Mouse (Mus musculus) left cerebral cortex, postnatal 25 days (tissue): ENCODE measurements around the gene Ankrd10. TPM values are rescaled to one million over a fixed set of nuclear protein-coding genes. Genes with fewer than 3 reads are reported as not detected.
"Not testable (repeated sequence)": the region's sequence is repeated elsewhere in the genome, so short reads cannot be mapped to it uniquely, and the experiment has no call there.

ENCODE experiments used
- DNase-seq, 2 experiments: peaks; one replicate each; pipeline ENCODE4 v3.0.0; 2022; ENCODE audit warnings: low spot score in 2 of 2, mixed read lengths in 1 of 2
- intact Hi-C: fragments of 180-260 bp; cut with DNase I; formaldehyde crosslinking; loops from one replicate; pipeline ENCODE4 v1.15.1; 2025
- total RNA-seq, 2 experiments: library from RNA; stranded (reverse); gene quantifications; 2 replicates each; pipeline ENCODE4 v1.2.3; 2021

The Ankrd10 gene
- total RNA-seq = 10 to 100 TPM; 44.9 to 59.9 TPM

DNA sequence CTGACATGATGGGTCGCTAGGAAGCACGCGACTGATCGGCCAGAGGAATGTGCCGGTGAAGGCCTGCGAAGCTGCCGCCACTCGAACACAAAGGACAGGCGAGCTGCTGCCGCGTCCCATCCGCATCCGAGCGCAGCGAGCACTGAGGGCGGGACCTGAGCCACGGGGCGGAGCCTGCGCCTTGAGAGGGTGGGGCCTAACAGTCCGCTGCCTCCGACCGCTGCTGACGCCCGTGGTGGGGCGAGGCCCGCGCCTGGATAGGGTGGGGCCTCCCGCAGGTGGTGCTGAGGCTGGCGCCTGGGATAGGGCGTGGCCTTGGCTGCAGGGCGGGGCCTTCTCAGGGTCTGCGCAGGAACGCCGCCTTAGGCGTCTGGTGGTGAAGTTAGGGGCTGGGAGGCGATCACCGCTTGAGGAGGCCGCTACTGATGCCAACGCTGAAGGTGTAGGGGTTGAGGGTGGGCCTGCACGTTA is at the start of gene Ankrd10:
Gene Ankrd10, minus strand, starts transcription at position 147 of the 471 bp plus-strand sequence.
- intact Hi-C loops = loop anchor here (1.0 to 5.0 kb wide), 3 partner anchors 67 to 93 kb away; partner anchors contain the start of gene 1700016D06Rik
- DNase-seq = peak; percentile 97 to 98

DNA sequence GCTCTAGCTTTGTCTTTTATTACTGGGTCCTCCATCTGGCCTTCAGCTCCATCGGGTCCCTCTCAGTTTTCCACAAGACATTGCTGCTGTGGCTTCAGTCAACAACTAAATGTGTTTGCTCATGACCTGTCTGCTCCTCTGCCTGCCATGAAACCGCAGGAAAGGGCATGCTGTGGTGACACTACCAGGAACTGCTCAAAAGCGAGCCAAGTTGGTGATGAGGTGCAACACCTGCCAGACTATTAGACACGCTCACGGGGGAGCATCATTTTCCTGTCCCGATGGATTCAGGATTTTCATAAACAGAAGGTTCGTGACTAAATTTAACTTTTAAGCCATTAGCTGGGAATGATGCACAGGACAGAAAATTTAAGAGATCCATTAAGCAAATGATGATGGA is 49.0 kb upstream of the Ankrd10 start:
- intact Hi-C loops = no loop called here
- DNase-seq = no peak

DNA sequence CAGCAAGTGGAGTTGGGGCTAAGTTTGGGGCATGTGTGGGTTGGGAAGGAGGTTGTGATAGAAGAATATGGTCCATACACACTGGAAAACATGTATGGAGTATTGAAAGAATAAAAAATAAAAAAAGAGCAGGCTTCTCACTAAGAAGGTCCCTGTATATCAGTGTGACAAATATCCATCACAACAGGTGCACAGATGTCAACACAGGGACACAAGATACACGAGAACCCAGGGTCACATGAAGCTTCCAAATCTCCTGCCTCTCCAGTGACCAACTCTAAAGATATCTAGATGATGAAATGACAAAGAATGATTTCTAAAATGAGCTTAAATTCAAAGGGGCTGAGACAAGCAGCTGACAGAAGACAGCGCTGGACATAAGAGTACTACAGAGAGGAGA is 32.8 kb upstream of the Ankrd10 start:
- DNase-seq = no peak
- intact Hi-C loops = no loop called here

DNA sequence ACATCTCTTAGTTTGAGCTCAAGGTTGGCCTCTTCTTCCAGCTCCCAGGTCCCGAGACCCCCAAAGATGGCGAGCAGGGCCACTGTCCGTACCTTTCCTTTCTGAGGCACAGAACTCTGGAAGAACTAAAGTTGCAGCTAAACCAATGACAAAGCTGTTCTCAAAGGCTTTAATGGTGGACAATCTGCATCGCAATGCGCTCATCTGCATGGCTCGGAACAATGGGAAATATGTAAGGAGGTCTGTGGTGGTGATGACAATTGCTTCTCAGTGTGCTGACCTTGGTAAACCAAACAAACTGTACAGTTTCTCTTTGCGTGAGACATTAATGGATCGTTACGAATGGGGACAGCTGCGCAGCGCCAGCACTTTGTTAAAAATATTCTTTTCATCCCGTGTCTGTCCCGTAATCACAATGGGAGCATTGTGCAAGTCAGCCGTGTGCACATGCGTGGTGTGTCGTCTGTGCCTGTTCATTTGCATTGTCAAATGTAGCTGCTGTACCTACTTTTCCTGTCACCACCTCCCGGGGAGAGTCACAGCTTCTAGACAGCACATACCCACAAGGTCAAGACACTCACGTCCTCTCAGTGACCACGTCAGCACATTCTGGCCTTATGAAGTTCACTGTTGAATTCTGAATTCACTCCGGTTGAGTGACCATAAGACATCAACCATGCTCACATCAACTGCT is 30.6 kb upstream of the Ankrd10 start:
- intact Hi-C loops = not testable (repeated sequence)
- peak in 1 of 2 experiments; percentile 6 for DNase-seq

DNA sequence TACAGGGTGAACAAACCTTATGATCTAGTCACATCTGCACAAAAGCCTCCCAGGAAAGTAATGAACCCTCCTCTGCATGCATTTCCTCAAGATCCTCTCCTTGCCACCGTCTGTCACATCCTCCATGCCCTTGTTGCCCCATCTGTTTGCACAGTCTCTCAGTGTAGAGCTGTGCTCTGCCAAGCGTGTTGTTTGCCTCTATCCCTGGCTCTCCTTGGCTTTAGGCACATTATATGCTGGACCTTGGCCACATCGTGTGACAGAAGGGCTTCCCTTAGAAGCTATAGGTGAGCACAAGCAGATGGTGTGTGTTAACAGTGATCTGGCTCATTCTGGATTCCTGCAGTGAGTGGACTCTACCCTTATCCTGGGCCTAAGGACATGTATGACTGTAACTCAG is 26.4 kb upstream of the Ankrd10 start:
- intact Hi-C loops = no loop called here
- no peak for DNase-seq

DNA sequence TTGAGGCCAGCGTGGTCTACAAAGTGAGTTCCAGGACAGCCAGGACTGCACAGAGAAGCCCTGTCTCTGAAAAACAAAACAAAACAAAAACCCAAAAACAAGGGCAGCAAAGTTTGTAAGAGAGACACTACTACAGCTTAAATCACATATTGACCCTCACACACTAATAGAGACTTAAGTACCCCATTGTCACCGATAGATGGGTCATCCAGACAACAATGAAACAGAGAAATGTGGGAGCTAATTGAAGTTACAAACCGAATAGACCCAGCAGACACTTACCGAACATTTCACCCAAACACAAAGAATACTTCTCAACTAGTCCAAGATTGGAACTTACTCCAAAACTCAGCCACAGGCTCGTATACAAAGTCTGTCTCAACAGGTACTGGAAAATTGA is 14.5 kb upstream of the Ankrd10 start:
- DNase-seq = no peak
- intact Hi-C loops = no loop called here

DNA sequence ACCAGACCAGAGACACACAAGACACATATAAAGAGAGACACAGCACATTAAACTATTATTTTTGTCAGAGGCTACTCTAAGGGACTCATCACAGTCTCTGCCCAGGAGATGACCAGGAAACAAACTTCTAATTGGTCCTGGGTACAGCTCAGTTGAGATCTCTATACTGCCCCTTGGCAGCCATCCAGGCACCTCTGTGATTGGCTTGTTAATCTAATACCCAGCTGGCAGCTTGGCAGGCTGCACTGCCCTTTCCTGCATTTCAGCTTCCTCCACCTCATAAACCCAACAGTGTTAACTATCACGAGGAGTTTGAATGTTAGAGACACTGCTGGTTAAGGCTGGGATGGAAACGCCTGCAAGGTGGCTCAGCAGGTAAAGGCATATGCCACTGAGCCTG is 7.6 kb upstream of the Ankrd10 start:
- no peak for DNase-seq
- intact Hi-C loops = no loop called here

DNA sequence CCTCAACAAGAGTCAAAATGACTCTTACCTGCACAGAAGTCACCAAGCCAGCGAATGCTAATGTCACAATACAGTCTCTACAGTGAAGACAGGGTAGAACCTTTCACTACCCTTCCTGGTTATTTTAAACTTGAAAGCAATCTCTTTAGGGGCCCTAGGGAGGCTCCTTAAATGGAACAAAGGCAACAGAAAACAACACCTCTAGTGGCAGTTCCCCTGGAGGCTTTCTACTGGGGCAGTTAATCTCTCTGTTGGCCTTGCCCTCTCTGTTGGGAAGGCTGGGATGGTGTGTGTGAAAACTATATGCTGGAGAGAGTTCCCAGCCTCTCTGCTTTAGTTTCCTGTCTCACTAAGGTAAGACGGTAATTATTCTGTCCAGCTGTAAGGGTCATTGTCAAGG is 5.0 kb upstream of the Ankrd10 start:
- no peak for DNase-seq
- intact Hi-C loops = no loop called here

DNA sequence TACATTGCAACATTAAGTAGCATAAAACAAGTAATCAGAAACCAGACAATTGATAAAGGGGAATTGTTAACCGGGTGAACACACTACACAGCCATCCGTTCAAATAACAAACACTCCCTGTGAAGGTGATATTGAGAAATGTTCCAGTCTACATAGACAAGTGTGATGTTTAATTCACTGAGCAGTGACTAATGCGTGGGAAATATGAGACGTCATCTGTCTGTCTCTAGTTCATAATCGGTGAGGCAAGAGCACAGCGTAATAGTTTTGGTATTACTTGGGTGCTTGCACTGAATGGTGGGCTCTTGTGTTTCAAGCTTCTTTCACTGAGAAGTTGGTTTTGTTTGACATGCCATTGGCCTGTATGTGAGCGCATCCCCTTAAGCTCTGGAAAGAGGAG is 2.0 kb upstream of the Ankrd10 start:
- intact Hi-C loops = loop anchor here (5.0 kb wide), 1 partner anchor 65 kb away; the partner anchor contains the start of gene 1700016D06Rik
- no peak for DNase-seq

DNA sequence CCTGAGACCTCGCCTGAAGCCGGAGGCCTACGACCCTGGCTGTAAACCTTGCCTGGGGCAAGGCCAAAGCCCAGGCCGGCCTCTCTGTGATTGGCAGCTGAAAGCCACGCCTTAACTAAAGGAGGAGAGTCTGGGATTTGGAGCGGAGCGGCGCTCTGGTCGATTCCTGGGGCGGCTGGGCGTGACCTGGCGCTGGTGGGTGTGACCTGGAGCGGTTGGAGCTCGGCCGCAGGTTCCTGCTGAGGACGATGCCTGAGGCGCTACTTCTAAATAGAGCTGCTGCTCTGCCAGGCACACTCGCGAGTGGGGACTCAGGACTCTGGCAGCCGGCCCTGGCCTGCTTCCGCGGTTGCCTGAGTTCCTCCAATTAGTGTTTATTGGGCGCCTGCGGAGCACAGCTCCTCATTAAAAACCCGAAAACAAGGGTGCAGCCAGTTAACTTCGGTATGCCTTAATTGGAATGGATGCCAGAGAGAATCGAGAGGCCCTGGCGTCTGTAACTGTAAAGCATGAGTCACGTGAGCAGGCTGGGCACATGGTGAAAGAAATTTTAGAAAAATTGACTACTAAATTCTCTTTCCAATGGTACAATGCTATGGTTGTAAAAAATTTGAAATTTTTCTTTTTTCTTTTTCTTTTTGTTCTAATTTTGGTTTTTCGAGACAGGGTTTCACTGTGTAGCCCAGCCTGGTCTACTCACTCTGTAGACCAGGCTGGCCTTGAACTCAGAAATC is 934 bp upstream of the Ankrd10 start:
- DNase-seq = peak; percentile 80
- intact Hi-C loops = loop anchor here (5.0 kb wide), 1 partner anchor 66 kb away; the partner anchor contains the start of gene 1700016D06Rik

DNA sequence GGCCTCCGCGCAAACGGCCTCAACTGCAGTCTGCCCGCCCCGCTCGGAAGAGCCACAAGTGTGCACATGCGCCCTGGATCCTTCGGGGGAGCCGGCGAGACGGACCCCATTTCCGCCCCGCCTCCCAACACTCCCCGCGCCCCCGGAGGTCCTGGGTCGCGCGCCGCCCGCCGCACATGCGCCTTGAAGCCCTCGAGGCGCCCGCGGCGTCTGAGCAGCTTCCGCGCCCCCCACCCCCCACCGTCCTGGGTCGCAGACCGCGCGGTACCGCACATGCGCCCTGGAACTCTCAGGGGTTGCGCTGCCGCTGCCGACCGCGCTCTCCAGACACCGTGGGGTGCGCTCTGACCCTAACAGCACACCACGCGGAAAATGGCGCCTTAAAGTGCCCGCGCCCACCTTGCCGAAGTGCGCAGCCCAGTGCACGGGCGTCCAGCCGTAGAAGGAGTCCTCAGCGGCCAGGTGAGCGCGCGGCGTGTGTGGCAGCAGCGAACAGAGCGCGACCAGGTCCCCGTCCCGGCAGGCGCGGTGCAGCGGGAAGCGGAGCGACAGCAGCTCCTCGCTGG is 462 bp downstream of the Ankrd10 start:
- intact Hi-C loops = loop anchor here (1.0 to 5.0 kb wide), 3 partner anchors 67 to 93 kb away; partner anchors contain the start of gene 1700016D06Rik

DNA sequence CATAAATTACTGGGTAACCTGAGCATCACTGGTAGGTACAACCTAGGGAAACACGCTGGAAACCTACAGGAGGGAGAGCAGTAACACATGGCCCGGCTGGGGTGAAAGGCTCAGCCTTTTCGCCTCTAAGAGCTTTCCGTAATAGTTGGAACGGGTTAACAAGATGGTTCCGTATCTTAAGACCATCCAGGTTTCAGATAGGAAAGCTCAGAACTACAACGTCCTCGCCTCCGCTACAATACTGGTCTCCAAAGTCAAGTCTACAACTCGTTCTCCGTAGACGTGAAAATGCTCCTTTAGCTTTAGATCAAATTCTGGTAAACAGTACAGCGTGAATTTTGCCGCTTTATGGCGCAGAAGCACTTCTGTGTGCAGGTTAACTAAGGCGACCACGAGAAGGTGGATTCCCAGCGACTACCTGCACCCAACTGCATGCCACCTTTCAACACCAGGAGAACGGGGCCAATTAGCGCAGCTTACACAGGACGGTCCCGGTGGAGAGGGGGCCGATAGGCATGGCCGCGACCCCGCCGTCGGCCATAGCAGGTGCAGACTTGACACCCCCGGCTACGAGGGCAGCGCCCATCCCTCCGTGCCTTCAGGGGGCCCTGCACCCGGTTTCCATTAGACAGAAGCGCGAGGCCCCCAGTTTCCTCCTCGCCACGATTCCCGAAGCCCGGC is 1.1 kb downstream of the Ankrd10 start:
- intact Hi-C loops = loop anchor here (1.0 to 5.0 kb wide), 3 partner anchors 68 to 94 kb away; partner anchors contain the start of gene 1700016D06Rik

More for the DNA sequence above, 462 bp downstream of the Ankrd10 start:
- DNase-seq = peak; percentile 86 to 88

DNA sequence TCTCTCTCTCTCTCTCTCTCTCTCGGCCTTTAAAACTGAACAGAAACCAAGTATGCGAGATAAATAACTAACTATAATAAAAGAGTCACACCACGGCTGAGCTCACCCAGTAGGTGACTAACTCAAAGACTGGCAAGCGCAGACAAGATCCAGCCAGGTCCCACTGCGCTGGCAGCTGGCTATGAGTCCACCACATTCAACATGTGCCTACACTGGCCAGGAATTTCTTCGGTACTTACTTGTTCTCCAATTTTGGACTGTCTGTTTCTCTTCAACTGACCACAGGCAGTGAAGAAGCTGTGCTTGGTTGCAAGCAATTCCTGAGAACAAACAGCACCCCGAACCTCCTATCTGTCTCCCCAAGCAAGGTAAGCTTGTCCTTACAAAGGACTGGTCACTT is 2.1 kb downstream of the Ankrd10 start:
- no peak for DNase-seq
- intact Hi-C loops = no loop called here

More for the DNA sequence above, 1.1 kb downstream of the Ankrd10 start:
- no peak for DNase-seq

DNA sequence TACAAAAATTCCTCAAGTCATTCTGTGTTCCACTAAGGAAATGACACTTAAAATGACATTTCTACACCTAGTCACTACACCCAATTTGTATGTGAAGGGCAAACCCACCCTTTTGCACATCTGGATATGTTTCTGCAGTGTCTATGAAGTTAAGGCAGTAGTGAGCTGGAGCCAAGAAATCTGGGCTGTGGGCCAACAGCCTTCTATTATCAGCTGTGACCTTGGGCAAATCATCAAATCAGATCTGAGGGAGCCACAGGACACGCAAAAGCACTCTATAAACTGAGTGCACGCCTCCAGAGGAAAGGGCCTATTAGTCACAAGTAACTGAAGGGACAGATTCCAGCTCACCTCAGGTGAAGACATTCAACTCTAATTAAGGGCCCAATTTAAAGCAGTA is 3.2 kb downstream of the Ankrd10 start:
- intact Hi-C loops = no loop called here
- no peak for DNase-seq

DNA sequence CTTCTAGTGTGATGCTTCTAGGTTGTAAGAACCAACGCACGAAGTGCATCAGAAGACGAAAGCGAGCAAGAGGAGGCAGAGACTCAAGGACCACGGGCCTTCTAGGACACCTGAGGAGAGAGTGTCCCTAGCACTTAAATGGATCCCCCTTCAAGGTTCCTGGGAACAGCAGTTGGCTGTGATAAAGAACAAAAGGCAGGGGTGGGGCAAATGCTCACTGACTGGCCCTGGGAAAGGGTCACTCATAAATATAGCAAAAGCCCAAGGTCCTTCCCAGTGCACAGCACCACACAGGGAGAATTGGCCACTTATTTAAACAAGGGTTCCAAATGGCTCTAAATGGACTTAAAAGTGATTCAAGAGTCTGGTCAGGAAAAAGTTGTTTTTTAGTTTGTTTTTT is 6.4 kb downstream of the Ankrd10 start:
- no peak for DNase-seq
- intact Hi-C loops = no loop called here

DNA sequence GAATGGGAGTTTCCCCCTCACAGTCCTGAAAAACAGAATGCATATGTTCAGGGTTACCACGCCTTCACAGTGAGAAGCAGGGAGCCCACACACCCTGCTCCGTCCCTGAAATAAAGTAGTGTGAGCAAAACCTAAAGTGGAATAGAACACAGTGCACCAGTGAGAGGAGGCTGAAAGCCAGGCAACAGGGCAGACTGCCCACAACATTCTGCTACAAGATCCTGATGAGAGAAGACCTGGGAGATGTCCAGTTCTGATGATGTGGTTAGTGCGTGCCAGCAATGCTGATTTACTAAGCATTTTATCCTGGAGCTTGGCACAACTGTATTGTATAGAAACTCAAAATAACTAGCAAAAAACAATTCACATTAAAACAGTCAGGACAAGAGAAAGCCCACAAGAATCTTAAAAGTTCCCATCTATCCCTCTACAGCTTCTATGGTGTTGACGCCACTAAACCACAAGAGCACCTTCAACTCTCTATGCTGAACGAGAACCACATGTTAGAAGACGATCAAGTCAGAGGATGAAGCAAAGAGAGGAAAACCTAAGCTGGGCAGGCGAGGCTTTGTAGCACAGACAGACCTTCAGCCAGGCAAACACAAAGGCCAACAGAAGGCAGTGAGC is 6.9 kb downstream of the Ankrd10 start:
- intact Hi-C loops = no loop called here
- DNase-seq = peak; percentile 47 to 86

DNA sequence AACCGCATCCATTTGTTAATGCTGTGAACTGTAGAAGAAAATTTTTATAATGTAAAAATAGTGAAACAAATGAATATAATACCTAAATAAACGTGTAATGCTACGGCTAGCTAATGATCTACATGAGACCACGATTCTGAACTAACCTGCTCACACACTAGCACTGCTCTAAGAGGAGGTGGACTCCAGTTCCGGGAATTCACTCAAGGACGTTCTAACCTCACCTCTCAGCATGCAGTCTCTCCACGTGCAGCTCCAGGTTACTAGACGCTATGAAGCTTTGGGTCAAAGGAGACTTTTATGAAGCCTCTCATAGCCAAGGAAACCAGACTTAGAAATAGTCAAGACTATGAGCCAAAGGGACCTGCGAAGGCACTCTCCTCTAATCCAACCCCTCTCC is 7.8 kb downstream of the Ankrd10 start:
- intact Hi-C loops = no loop called here

DNA sequence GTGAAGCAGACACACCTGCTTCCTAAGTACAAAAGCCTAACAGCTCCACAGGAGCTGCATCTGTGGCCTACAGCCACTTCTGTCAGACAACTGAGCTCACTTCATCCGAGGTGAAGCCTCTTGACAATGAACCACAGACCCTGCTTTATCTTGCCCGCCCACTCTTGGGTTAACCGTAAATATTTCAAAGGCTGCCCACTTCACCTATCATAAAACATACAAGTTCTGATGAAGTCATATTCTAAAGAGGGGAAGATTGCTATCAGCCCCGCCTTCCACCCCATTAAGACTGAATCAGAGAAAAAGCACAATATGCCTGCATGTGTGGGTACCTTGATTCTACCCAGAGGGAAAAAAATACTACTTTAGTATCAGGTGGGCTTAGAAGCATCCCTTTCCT is 10.5 kb downstream of the Ankrd10 start:
- no peak for DNase-seq
- intact Hi-C loops = no loop called here

More for the DNA sequence above, 7.8 kb downstream of the Ankrd10 start:
- no peak for DNase-seq

DNA sequence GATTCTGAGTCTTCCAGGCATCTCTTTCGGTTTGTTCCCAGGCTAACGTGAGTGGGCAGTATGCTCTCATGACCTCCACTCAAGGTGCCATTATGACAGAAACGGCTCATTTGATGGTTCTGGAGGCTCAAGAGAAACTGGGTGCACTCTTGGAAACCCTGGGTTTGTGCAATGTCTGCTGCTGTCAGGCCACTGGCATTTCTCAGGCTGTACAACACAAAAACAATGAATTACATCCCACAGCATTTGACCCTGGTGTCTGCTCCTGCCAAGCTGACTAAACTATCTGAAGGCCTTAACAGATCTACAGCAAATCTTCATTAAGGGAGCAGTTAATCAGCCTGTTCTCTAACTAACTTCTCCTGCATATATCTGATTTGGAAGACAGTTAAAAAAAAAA is 16.5 kb downstream of the Ankrd10 start:
- no peak for DNase-seq
- intact Hi-C loops = loop anchor here (5.0 to 10.0 kb wide), 3 partner anchors 83 to 174 kb away; partner anchors contain the start of gene 1700016D06Rik
